In the genomic region with DNA sequence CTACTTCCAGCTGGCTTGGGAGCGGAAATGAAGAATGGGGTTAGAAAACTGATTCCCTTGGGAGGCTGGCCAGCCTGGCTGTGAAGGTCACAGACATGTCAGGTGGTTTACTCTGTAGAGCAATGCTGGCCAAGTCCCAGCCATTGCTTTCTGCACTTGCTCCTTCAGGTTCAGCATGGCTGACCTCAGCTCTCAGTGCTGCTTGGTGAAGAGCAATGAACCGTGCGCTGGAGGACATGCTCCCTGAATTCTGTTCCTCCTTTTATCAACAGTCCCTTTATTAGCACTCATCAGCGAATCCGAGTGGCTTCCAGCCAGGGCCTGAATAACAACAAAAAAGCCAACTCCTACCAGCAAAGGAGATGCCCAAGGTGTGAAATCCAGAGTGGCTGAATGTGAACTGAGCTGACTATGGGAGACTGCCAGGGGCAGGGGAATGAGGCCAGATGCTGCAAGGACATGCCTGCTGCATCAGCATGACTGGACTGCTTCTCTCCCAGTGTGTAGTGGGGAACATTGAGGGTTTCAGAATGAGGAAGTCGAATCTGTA, we compare ENCODE assay signal across 9 mouse cellular contexts. TPM values are rescaled to one million over a fixed set of nuclear protein-coding genes. Genes with fewer than 3 reads are reported as not detected.
DNase-seq lines count a peak whose midpoint lies in the region; ATAC-seq and TF ChIP-seq lines count a peak whose summit lies in the region.
"Had no signal": no experiment of that assay in that cellular context is flagged by ENCODE, and none has a peak within 500 bp of the region (broad histone marks: within the 10 kb centered on the region; RNA-seq: fewer than 3 reads in every experiment).

No protein-coding gene starts in this region.

- peak; percentile 27 to 76 for DNase-seq in adrenal gland, adult (ENCODE audit: inconsistent age in 2 of 2, low spot score in 1 of 2)
- no peak for DNase-seq in adrenal gland, adult 18-20 months (ENCODE audit: low spot score in 2 of 2)
- peak; percentile 52 for DNase-seq in adipocyte (ENCODE audit: low spot score)
- peak; percentile 65 for DNase-seq in forebrain, postnatal 0 days
- DNase-seq in layer of hippocampus, postnatal 36 days = peak; percentile 45 to 60

- peaks cover 8% of the 10 kb centered on the region; the same call in 1 of the 2 replicates for H3K9me3 ChIP-seq in forebrain, postnatal 0 days (ENCODE audit: low read length)
- H3K9me3 ChIP-seq in hindbrain, embryonic 12.5 days (replicated peaks) = no peaks in the 10 kb centered on the region
- H3K9me3 ChIP-seq in midbrain, embryonic 16.5 days (replicated peaks; ENCODE audit: control insufficient read depth, low read length, poor library complexity, severe bottlenecking) = no peaks in the 10 kb centered on the region

- H3K4me1 ChIP-seq in forebrain, postnatal 0 days (ENCODE audit: insufficient read depth) = no peaks in the 10 kb centered on the region
- peaks cover 3% of the 10 kb centered on the region; the same call in 1 of the 2 replicates for H3K4me1 ChIP-seq in hindbrain, embryonic 12.5 days
- no peaks in the 10 kb centered on the region for H3K4me1 ChIP-seq in midbrain, embryonic 16.5 days (ENCODE audit: control insufficient read depth, insufficient read depth, low read length)

- peak; percentile 89 for ATAC-seq in forebrain, postnatal 0 days
- ATAC-seq in hindbrain, embryonic 12.5 days (ENCODE audit: low FRiP score) = peak; percentile 80
- ATAC-seq in midbrain, embryonic 16.5 days = peak; percentile 90
- no peak for ATAC-seq in erythroid progenitor cell, adult 5-6 weeks (replicated peaks; ENCODE audit: low FRiP score, poor library complexity, severe bottlenecking)

- H3K36me3 ChIP-seq in forebrain, postnatal 0 days (ENCODE audit: insufficient read depth) = no peaks in the 10 kb centered on the region
- no peaks in the 10 kb centered on the region for H3K36me3 ChIP-seq in hindbrain, embryonic 12.5 days
- H3K36me3 ChIP-seq in midbrain, embryonic 16.5 days (ENCODE audit: control insufficient read depth, insufficient read depth, low read length) = no peaks in the 10 kb centered on the region

- WGBS in forebrain, postnatal 0 days = 37% methylated on average over 6 of the region's 6 CpGs
- WGBS in hindbrain, embryonic 12.5 days = 30% methylated on average over 6 of the region's 6 CpGs
- WGBS in midbrain, embryonic 16.5 days = 29% methylated on average over 6 of the region's 6 CpGs

- H3K9ac ChIP-seq in forebrain, postnatal 0 days = no peak overlapping the region
- H3K9ac ChIP-seq in hindbrain, embryonic 12.5 days = no peak overlapping the region
- H3K9ac ChIP-seq in midbrain, embryonic 16.5 days (ENCODE audit: low read depth, low read length) = no peak overlapping the region

- no peak for TF ChIP-seq CTCF in forebrain, postnatal 0 days (IDR thresholded peaks at IDR 0.05; ENCODE audit: low read depth)

- no peaks in the 10 kb centered on the region for H3K27me3 ChIP-seq in forebrain, postnatal 0 days (ENCODE audit: insufficient read depth, low read length)
- H3K27me3 ChIP-seq in hindbrain, embryonic 12.5 days = no peaks in the 10 kb centered on the region
- no peaks in the 10 kb centered on the region for H3K27me3 ChIP-seq in midbrain, embryonic 16.5 days (ENCODE audit: control insufficient read depth, insufficient read depth, low read depth, low read length)

- no peak overlapping the region for H3K4me3 ChIP-seq in forebrain, postnatal 0 days (ENCODE audit: low read depth, low read length)
- H3K4me3 ChIP-seq in hindbrain, embryonic 12.5 days = no peak overlapping the region
- no peak overlapping the region for H3K4me3 ChIP-seq in midbrain, embryonic 16.5 days (ENCODE audit: low read depth, low read length)

- H3K4me2 ChIP-seq in forebrain, postnatal 0 days (ENCODE audit: low read depth) = no peak overlapping the region
- no peak overlapping the region for H3K4me2 ChIP-seq in hindbrain, embryonic 12.5 days (replicated peaks)
- H3K4me2 ChIP-seq in midbrain, embryonic 16.5 days (ENCODE audit: low read length) = no peak overlapping the region

- no peak overlapping the region for H3K27ac ChIP-seq in forebrain, postnatal 0 days (ENCODE audit: low read depth, low read length)
- no peak overlapping the region for H3K27ac ChIP-seq in hindbrain, embryonic 12.5 days
- H3K27ac ChIP-seq in midbrain, embryonic 16.5 days (ENCODE audit: low read length) = no peak overlapping the region

RNA-seq across cellular contexts. Expression of gene Pla2g7, which starts 10.3 kb away (rescaled TPM):
- total RNA-seq in adrenal gland, adult 18-20 months (2021) = 10 to 100 TPM; 16.9 to 34.4 TPM
- total RNA-seq in forebrain, postnatal 0 days (2014; rRNA removed) = 26.8 and 33.7 TPM in 2 replicates
- 33.0 and 76.9 TPM in 2 replicates for polyA plus RNA-seq in forebrain, postnatal 0 days (2015; fragmentation: Nextera tagmentation; extraction: Ambion mirVana)
- polyA plus RNA-seq in hindbrain, embryonic 12.5 days (2016; fragmentation: Nextera tagmentation; extraction: Ambion mirVana) = 19.5 and 21.0 TPM in 2 replicates
- 100 to 1,000 TPM; 108 to 125 TPM for total RNA-seq in layer of hippocampus, postnatal 36 days (2021)
- 24.5 and 51.2 TPM in 2 replicates for polyA plus RNA-seq in midbrain, embryonic 16.5 days (2015; fragmentation: Nextera tagmentation; extraction: Ambion mirVana)
- total RNA-seq in erythroid progenitor cell, adult 5-6 weeks (2015; ENCODE audit: low replicate concordance) = 8.8 and 14.1 TPM in 2 replicates
- total RNA-seq in erythroid progenitor cell, adult 5-6 weeks (2017; ENCODE audit: low replicate concordance) = 6.9 and 15.0 TPM in 2 replicates

RNA-seq across cellular contexts. Expression of gene Ankrd66, which starts 14.2 kb away (rescaled TPM):
- total RNA-seq in adrenal gland, adult 18-20 months (2021) = not detected
- total RNA-seq in forebrain, postnatal 0 days (2014; rRNA removed) = 0.77 TPM in 1 of 2 replicates, not detected in the other
- 1.0 and 1.2 TPM in 2 replicates for polyA plus RNA-seq in forebrain, postnatal 0 days (2015; fragmentation: Nextera tagmentation; extraction: Ambion mirVana)
- polyA plus RNA-seq in hindbrain, embryonic 12.5 days (2016; fragmentation: Nextera tagmentation; extraction: Ambion mirVana) = 0.85 and 1.3 TPM in 2 replicates
- total RNA-seq in layer of hippocampus, postnatal 36 days (2021) = under 1 TPM in 1 of 2 experiments, not detected in 1; 0.45 TPM
- 0.47 and 0.50 TPM in 2 replicates for polyA plus RNA-seq in midbrain, embryonic 16.5 days (2015; fragmentation: Nextera tagmentation; extraction: Ambion mirVana)
- not detected in 2 replicates for total RNA-seq in erythroid progenitor cell, adult 5-6 weeks (2015; ENCODE audit: low replicate concordance)
- not detected in 2 replicates for total RNA-seq in erythroid progenitor cell, adult 5-6 weeks (2017; ENCODE audit: low replicate concordance)

RNA-seq across cellular contexts. Expression of gene Mep1a, which starts 55.0 kb away (rescaled TPM):
- under 1 TPM in 1 of 2 experiments, not detected in 1; 0.23 TPM for total RNA-seq in adrenal gland, adult 18-20 months (2021)
- 0.08 TPM in 1 of 2 replicates, not detected in the other for total RNA-seq in forebrain, postnatal 0 days (2014; rRNA removed)
- polyA plus RNA-seq in forebrain, postnatal 0 days (2015; fragmentation: Nextera tagmentation; extraction: Ambion mirVana) = 0.15 TPM in 1 of 2 replicates, not detected in the other
- not detected in 2 replicates for polyA plus RNA-seq in hindbrain, embryonic 12.5 days (2016; fragmentation: Nextera tagmentation; extraction: Ambion mirVana)
- not detected for total RNA-seq in layer of hippocampus, postnatal 36 days (2021)
- 0.06 TPM in 1 of 2 replicates, not detected in the other for polyA plus RNA-seq in midbrain, embryonic 16.5 days (2015; fragmentation: Nextera tagmentation; extraction: Ambion mirVana)
- total RNA-seq in erythroid progenitor cell, adult 5-6 weeks (2015; ENCODE audit: low replicate concordance) = not detected in 2 replicates
- total RNA-seq in erythroid progenitor cell, adult 5-6 weeks (2017; ENCODE audit: low replicate concordance) = not detected in 2 replicates
- polyA plus RNA-seq: C2C12 had no signal

Comparison
In these comparisons a context has a peak if more than half of its experiments do, and no peak if none do; other contexts are left out.
1. DNase-seq: peak in adrenal gland, adult (2 of 2), adipocyte (single experiment), forebrain, postnatal 0 days (single experiment) and layer of hippocampus, postnatal 36 days (2 of 2); none in adrenal gland, adult 18-20 months (0 of 2).